Mouse (Mus musculus) embryonic facial prominence, embryonic 12.5 days (tissue): ENCODE measurements around the gene Pip4k2b. TPM values are rescaled to one million over a fixed set of nuclear protein-coding genes. Genes with fewer than 3 reads are reported as not detected.
A peak's percentile ranks its signal among the peaks of the same experiment; 100 is the strongest.
"Not testable (repeated sequence)": the region's sequence is repeated elsewhere in the genome, so short reads cannot be mapped to it uniquely, and the experiment has no call there.

Source experiments
- ATAC-seq: fragments of 200-750 bp; cut with Nextera tagmentation; 2 replicates; pipeline ENCODE4 v1.8.0; 2017; ENCODE audit not compliant: insufficient number of reproducible peaks, insufficient read depth, low FRiP score, low TSS enrichment
- H3K27ac ChIP-seq: fragments of 300-500 bp; sonication (generic); 2 replicates; pipeline ENCODE4 v1.5.1; 2016; ENCODE audit warnings: mild to moderate bottlenecking
- H3K27me3 ChIP-seq: fragments of 300-500 bp; sonication (generic); 2 replicates; pipeline ENCODE4 v1.6.1; 2016; ENCODE audit warnings: mild to moderate bottlenecking, moderate library complexity
- H3K36me3 ChIP-seq: fragments of 300-500 bp; sonication (generic); 2 replicates; pipeline ENCODE4 v1.6.1; 2016; ENCODE audit warnings: mild to moderate bottlenecking
- H3K4me1 ChIP-seq: fragments of 300-500 bp; sonication (generic); 2 replicates; pipeline ENCODE4 v1.6.1; 2016
- H3K4me2 ChIP-seq: fragments of 300-500 bp; sonication (generic); replicated peaks from 2 replicates; pipeline ENCODE4 v1.6.1; 2016; ENCODE audit warnings: mild to moderate bottlenecking, moderate library complexity
- H3K4me3 ChIP-seq: fragments of 300-500 bp; sonication (generic); 2 replicates; pipeline ENCODE4 v1.5.1; 2016; ENCODE audit warnings: mild to moderate bottlenecking
- H3K9ac ChIP-seq: fragments of 300-500 bp; sonication (generic); 2 replicates; pipeline ENCODE4 v1.6.1; 2016; ENCODE audit warnings: mild to moderate bottlenecking, moderate library complexity
- H3K9me3 ChIP-seq: fragments of 300-500 bp; sonication (generic); 2 replicates; pipeline ENCODE4 v1.6.1; 2016; ENCODE audit warnings: mild to moderate bottlenecking, moderate library complexity
- WGBS: fragments of 180-500 bp; shearing (Covaris S2); methylation state at CpG from one replicate; pipeline ENCODE4 v1.1.7; 2016; 5-methylcytosine and 5-hydroxymethylcytosine counted together
- polyA plus RNA-seq: library from polyadenylated mRNA; unstranded; fragments of >200 nt; fragmentation: Nextera tagmentation; extraction: Ambion mirVana; gene quantifications from 2 replicates; pipeline ENCODE4 v1.2.1, GENCODE M21; 2016

Pip4k2b gene
- polyA plus RNA-seq, 1 experiment from 2014 or later, result 3.0 TPM

- Histone ChIP-seq H3K27ac (no peak overlapping the region), H3K36me3 (peaks cover 73% of the 10 kb centered on the region), H3K4me1 (no peaks in the 10 kb centered on the region), H3K4me2 (no peak overlapping the region), H3K9me3 (no peaks in the 10 kb centered on the region), H3K27me3 (no peaks in the 10 kb centered on the region), H3K9ac (no peak overlapping the region), H3K4me3 (no peak overlapping the region)
- ATAC-seq, result no peak
- 87% methylated on average over 8 of the region's 8 CpGs for WGBS
Observed at GRCm38 (mm10) chr11:97713896-97714295, 30.6 kb downstream of the Pip4k2b start.

GRCm38 (mm10) chr11:97712286-97712685, 32.2 kb downstream of the Pip4k2b start:
- peaks cover 68% of the 10 kb centered on the region for H3K36me3 ChIP-seq
- no peak overlapping the region for H3K9ac ChIP-seq
- H3K4me2 ChIP-seq, result no peak overlapping the region
- ATAC-seq, result no peak
- no peaks in the 10 kb centered on the region for H3K4me1 ChIP-seq
- 90% methylated on average over 15 of the region's 15 CpGs for whole genome bisulfite sequencing
- H3K27ac ChIP-seq, result no peak overlapping the region
- no peak overlapping the region for H3K4me3 ChIP-seq
- H3K27me3 ChIP-seq, result no peaks in the 10 kb centered on the region
- H3K9me3 ChIP-seq, result no peaks in the 10 kb centered on the region

DNA sequence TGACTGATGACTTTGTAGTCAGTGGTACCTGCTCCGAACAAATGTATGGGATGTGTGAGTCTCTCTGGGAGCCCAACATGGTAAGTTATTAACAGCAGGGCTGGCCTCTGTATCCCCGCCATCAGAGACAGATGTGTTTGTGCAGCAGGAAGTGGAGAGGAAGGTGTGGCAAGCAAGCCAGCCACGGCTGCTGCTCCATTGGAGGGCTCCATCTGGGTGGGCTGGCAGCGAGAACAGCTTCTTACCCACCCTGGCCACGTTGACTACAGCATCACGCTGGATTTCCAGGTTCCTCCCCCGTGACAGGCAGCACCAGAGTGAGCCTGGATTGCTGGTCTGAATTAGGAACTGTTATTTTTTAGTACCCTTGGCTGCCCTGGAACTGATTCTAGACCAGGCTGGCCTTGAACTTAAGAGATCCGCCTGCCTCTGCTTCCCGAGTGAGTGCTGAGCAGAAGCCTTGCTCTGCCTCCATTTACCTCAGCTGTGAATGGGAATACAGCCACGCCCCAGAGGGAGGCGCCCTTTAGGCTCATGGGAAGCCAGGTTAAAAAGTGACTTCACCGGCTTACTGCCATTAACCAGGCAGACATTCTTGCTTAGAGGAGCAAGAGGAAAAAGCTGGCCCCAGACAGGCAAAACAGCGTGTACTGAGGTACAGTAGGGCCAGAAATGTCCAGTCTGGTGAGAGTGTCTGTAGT, 33.2 kb downstream of the Pip4k2b start:
- ATAC-seq, result no peak

DNA sequence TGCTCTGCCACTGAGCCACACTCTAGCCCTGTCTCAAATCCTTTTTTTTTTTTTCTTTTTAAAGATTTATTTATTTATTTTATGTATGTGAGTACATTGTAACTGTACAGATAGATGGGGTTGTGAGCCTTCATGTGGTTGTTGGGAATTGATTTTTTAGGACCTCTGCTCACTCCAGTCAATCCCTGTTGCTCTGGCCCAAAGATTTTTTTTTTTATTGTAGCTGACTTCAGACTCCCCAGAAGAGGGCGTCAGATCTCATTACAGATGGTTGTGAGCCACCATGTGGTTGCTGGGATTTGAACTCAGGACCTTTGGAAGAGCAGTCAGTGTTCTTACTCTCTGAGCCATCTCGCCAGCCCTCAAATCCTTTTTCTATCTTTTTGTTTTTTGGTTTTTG, 34.4 kb downstream of the Pip4k2b start:
- H3K4me2 ChIP-seq, H3K9ac ChIP-seq, H3K27ac ChIP-seq, H3K27me3 ChIP-seq, ATAC-seq, H3K9me3 ChIP-seq, H3K4me3 ChIP-seq, H3K4me1 ChIP-seq: not testable (repeated sequence)
- WGBS, result 76% methylated on average over 2 of the region's 2 CpGs
- peaks cover 66% of the 10 kb centered on the region for H3K36me3 ChIP-seq

More for the DNA sequence above, 33.2 kb downstream of the Pip4k2b start:
- no peak overlapping the region for H3K9ac ChIP-seq
- no peaks in the 10 kb centered on the region for H3K9me3 ChIP-seq
- H3K27ac ChIP-seq, result no peak overlapping the region
- H3K4me3 ChIP-seq, result no peak overlapping the region
- H3K36me3 ChIP-seq, result peaks cover 71% of the 10 kb centered on the region
- no peak overlapping the region for H3K4me2 ChIP-seq
- H3K4me1 ChIP-seq, result no peaks in the 10 kb centered on the region
- no peaks in the 10 kb centered on the region for H3K27me3 ChIP-seq
- WGBS, result 81% methylated on average over 13 of the region's 13 CpGs

DNA sequence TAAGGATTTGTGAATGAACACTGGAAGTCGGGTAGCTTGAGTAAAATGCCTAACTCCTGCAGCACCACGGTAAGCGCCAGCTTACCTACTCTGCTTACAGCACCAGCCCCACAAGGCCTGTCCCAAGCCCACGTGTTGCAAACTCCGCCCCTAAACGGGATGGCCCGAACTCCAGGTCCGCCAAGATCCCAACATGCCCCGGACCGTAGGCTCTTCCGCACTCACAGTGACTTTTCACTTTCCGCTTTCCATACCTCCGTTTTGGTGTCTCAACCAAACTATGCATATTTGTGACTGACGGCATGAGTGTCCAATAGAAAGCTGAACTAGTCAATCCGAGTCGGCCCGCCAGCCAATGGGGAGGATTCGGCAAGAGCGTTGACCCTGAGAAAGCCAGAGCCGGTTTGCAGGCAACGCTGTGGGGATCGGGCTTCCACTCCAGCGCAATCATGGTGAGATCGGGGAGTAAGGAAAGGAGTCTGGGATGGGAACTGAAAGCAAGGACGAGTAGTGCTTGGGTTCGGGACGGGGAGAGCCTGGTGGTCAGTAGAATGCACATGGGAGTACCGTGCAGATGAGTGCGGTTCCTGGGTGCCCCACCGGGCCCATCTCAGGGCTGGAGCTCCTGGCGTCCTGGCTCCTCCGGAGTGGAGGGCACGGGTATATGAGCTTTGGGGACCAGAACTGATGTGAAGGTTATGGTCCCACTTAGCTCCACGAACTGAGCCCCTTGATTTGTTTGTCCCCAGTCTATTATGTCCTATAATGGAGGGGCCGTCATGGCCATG, 41.3 kb downstream of the Pip4k2b start, which contains the start of gene Psmb3:
TSS of gene Psmb3 (plus strand) at position 361 of the 788 bp plus-strand sequence.
- Histone ChIP-seq H3K9me3 (no peaks in the 10 kb centered on the region), H3K36me3 (peaks cover 21% of the 10 kb centered on the region), H3K27me3 (no peaks in the 10 kb centered on the region), H3K4me1 (peaks cover 21% of the 10 kb centered on the region), H3K4me2 (peak within 1 kb of the TSS; percentile 89), H3K4me3 (peak within 1 kb of the TSS; percentile 91), H3K27ac (peak within 1 kb of the TSS; percentile 84), H3K9ac (peak within 1 kb of the TSS; percentile 88)
- peak; percentile 85 for ATAC-seq
- WGBS, result under 1% methylated on average over 35 of the region's 35 CpGs

DNA sequence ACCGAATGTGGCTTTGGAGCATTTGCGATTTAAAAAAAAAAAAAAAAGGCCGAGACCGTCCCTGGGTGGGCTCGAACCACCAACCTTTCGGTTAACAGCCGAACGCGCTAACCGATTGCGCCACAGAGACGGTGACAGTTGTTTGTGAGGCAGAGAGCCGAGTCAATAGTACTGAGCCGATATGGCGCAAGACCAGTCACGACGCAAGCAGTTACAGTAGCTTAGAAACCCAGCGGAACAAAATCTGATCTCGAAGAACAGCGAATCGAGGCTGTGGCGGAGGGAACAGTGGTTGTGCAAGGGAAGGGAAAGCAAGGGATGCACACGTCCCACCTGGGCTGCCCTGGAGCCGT, 42.1 kb downstream of the Pip4k2b start:
- under 1% methylated on average over 24 of the region's 24 CpGs for WGBS
- Histone ChIP-seq H3K36me3 (peaks cover 16% of the 10 kb centered on the region), H3K27me3 (no peaks in the 10 kb centered on the region), H3K9me3 (no peaks in the 10 kb centered on the region), H3K9ac (peak overlapping the region; percentile 56), H3K4me1 (peaks cover 27% of the 10 kb centered on the region), H3K27ac (peak overlapping the region; percentile 84), H3K4me3 (peak overlapping the region; percentile 91), H3K4me2 (peak overlapping the region; percentile 89)
- ATAC-seq, result no peak

DNA sequence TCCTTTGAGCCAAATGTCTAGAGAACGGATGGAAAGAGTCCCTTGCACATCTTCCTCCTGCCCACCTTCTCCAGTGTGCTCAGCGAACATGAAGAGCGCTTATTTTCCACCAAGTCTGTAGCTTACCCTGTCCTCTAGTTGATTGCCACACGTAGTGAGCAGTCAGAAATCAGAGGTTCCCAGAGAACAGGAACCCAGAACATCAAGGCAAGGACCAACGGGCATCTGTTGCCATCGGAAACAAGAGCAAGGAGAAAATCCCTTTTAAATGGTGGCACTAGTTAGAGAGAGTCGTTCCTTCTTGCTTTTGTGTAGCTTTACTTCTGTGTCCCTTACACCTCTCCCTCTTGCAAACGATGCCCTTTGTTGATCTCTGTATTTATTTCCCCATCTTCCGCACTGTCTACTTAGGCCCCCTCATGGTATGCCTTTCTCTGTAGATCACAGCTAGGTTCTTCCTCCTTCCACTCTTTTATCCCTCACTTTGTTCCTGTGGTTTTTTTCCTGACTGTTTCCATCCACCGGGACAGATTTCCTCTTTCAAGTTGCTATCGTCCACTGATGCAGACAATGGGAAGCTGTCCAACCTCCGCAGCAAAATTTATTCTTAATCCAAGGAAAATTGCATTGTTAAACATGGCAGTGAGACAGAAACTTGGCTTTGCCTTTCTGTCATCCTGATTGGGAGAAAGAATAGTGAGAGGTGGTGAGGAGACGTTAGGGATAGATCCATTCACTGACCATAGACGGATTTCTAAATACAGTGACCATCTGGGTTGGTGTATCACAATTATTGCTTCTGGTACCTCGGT, 42.7 kb downstream of the Pip4k2b start:
- no peaks in the 10 kb centered on the region for H3K27me3 ChIP-seq
- H3K36me3 ChIP-seq, result peaks cover 10% of the 10 kb centered on the region
- H3K4me2 ChIP-seq, result peak overlapping the region; percentile 89
- no peak for ATAC-seq
- H3K4me1 ChIP-seq, result peaks cover 33% of the 10 kb centered on the region
- H3K27ac ChIP-seq, result peak overlapping the region; percentile 84; the same call in 1 of the 2 replicates
- H3K9ac ChIP-seq, result no peak overlapping the region
- peak overlapping the region; percentile 91 for H3K4me3 ChIP-seq
- no peaks in the 10 kb centered on the region for H3K9me3 ChIP-seq
- WGBS, result 50% methylated on average over 15 of the region's 15 CpGs

GRCm38 (mm10) chr11:97700746-97701580, 43.5 kb downstream of the Pip4k2b start:
- peaks cover 42% of the 10 kb centered on the region for H3K4me1 ChIP-seq
- peak overlapping the region; percentile 91 for H3K4me3 ChIP-seq
- peak overlapping the region; percentile 89 for H3K4me2 ChIP-seq
- ATAC-seq, result no peak
- 19% methylated on average over 30 of the region's 30 CpGs for WGBS
- H3K36me3 ChIP-seq, result 0 out of 2 replicates have a peak, but pooled peaks cover 2% of the 10 kb centered on the region
- H3K9ac ChIP-seq, result peak overlapping the region; percentile 97
- no peaks in the 10 kb centered on the region for H3K9me3 ChIP-seq
- peak overlapping the region; percentile 98 for H3K27ac ChIP-seq
- no peaks in the 10 kb centered on the region for H3K27me3 ChIP-seq

- WGBS, result under 1% methylated on average over 85 of the region's 85 CpGs
- H3K9ac ChIP-seq, result peak within 1 kb of the TSS; percentile 97
- H3K36me3 ChIP-seq, result no peaks in the 10 kb centered on the region
- ATAC-seq, result no peak
- peaks cover 49% of the 10 kb centered on the region for H3K4me1 ChIP-seq
- peak within 1 kb of the TSS; percentile 89 for H3K4me2 ChIP-seq
- H3K27ac ChIP-seq, result peak within 1 kb of the TSS; percentile 98
- H3K4me3 ChIP-seq, result peak within 1 kb of the TSS; percentile 91
- H3K9me3 ChIP-seq, result no peaks in the 10 kb centered on the region
- no peaks in the 10 kb centered on the region for H3K27me3 ChIP-seq
Observed at GRCm38 (mm10) chr11:97700003-97700745, 44.3 kb downstream of the Pip4k2b start, which contains the start of gene Pcgf2. Gene Pcgf2 (minus strand): TSS chr11:97700497.

GRCm38 (mm10) chr11:97699626-97700002, 44.9 kb downstream of the Pip4k2b start:
- 0% methylated on average over 5 of the region's 9 CpGs for WGBS
- Histone ChIP-seq H3K9me3 (no peaks in the 10 kb centered on the region), H3K4me3 (peak overlapping the region; percentile 91), H3K36me3 (no peaks in the 10 kb centered on the region), H3K4me2 (peak overlapping the region; percentile 89), H3K27me3 (no peaks in the 10 kb centered on the region), H3K27ac (peak overlapping the region; percentile 98), H3K9ac (peak overlapping the region; percentile 97), H3K4me1 (peaks cover 55% of the 10 kb centered on the region)
- no peak for ATAC-seq
